Mouse (Mus musculus): ENCODE results near the gene Tmem18.

Tmem18 gene

GRCm38 (mm10) chr12:30584356-30584740 is at the start of gene Tmem18:
Gene Tmem18 (plus strand): TSS chr12:30584426.
- peak; percentile 81 for DNase-seq (ENCODE audit: low read depth, low spot score)

GRCm38 (mm10) chr12:30557349-30557748 is 26.9 kb upstream of the Tmem18 start:
- no peak for DNase-seq (ENCODE audit: low read depth, low spot score)

GRCm38 (mm10) chr12:30561411-30561810 is 22.8 kb upstream of the Tmem18 start:
- no peak for DNase-seq (ENCODE audit: low read depth, low spot score)

GRCm38 (mm10) chr12:30572075-30572474 is 12.2 kb upstream of the Tmem18 start:
- no peak for DNase-seq (ENCODE audit: low read depth, low spot score)

GRCm38 (mm10) chr12:30575952-30576351 is 8.3 kb upstream of the Tmem18 start:
- DNase-seq (ENCODE audit: low read depth, low spot score), result no peak

- DNase-seq (ENCODE audit: low read depth, low spot score), result peak; percentile 55
Measured at GRCm38 (mm10) chr12:30578019-30578418, 6.2 kb upstream of the Tmem18 start.

GRCm38 (mm10) chr12:30581277-30581676 is 2.9 kb upstream of the Tmem18 start:
- DNase-seq (ENCODE audit: low read depth, low spot score), result no peak

- no peak for DNase-seq (ENCODE audit: low read depth, low spot score)
Measured at GRCm38 (mm10) chr12:30583586-30584355, 455 bp upstream of the Tmem18 start.

- DNase-seq (ENCODE audit: low read depth, low spot score), result no peak
Measured at GRCm38 (mm10) chr12:30584863-30585262, 637 bp downstream of the Tmem18 start.

GRCm38 (mm10) chr12:30591832-30592231 is 7.6 kb downstream of the Tmem18 start:
- DNase-seq (ENCODE audit: low read depth, low spot score), result no peak

- peak; percentile 41 for DNase-seq (ENCODE audit: low read depth, low spot score)
Measured at GRCm38 (mm10) chr12:30596818-30597407, 12.7 kb downstream of the Tmem18 start.

GRCm38 (mm10) chr12:30598955-30599354 is 14.7 kb downstream of the Tmem18 start:
- no peak for DNase-seq (ENCODE audit: low read depth, low spot score)

- DNase-seq (ENCODE audit: low read depth, low spot score), result no peak
Measured at GRCm38 (mm10) chr12:30599474-30599873, 15.2 kb downstream of the Tmem18 start.

- no peak for DNase-seq (ENCODE audit: low read depth, low spot score)
Measured at GRCm38 (mm10) chr12:30599997-30600396, 15.8 kb downstream of the Tmem18 start.

GRCm38 (mm10) chr12:30604012-30604411 is 19.8 kb downstream of the Tmem18 start:
- no peak for DNase-seq (ENCODE audit: low read depth, low spot score)

GRCm38 (mm10) chr12:30604876-30605275 is 20.6 kb downstream of the Tmem18 start:
- no peak for DNase-seq (ENCODE audit: low read depth, low spot score)

GRCm38 (mm10) chr12:30605941-30606340 is 21.7 kb downstream of the Tmem18 start:
- no peak for DNase-seq (ENCODE audit: low read depth, low spot score)

GRCm38 (mm10) chr12:30606743-30607142 is 22.5 kb downstream of the Tmem18 start:
- no peak for DNase-seq (ENCODE audit: low read depth, low spot score)

- peak; percentile 42 for DNase-seq (ENCODE audit: low read depth, low spot score)
Measured at GRCm38 (mm10) chr12:30618425-30618824, 34.2 kb downstream of the Tmem18 start.

GRCm38 (mm10) chr12:30628466-30628865 is 44.2 kb downstream of the Tmem18 start:
- DNase-seq (ENCODE audit: low read depth, low spot score), result no peak

GRCm38 (mm10) chr12:30634534-30634933 is 50.3 kb downstream of the Tmem18 start:
- DNase-seq (ENCODE audit: low read depth, low spot score), result no peak

All from telencephalon, adult 2 months (tissue).